Mouse (Mus musculus): Measurements from ENCODE around the gene Olfr1395. TPM values are rescaled to one million over a fixed set of nuclear protein-coding genes. Genes with fewer than 3 reads are reported as not detected.
A peak's percentile ranks its signal among the peaks of the same experiment; 100 is the strongest.

Olfr1395 gene
- not detected in 2 replicates for polyA plus RNA-seq (2012; rRNA removed)
- polyA plus RNA-seq (2014; fragmentation: Nextera tagmentation; extraction: Ambion mirVana) = not detected in 2 replicates

- TF ChIP-seq EP300 (IDR thresholded peaks at IDR 0.05; ENCODE audit: low read depth) (no peak), CTCF (IDR thresholded peaks at IDR 0.05; ENCODE audit: low read depth) (no peak)
- no peaks in the 10 kb centered on the region for H3K27me3 ChIP-seq (ENCODE audit: control insufficient read depth, insufficient read depth, low read length)
- WGBS (ENCODE audit: insufficient replicate concordance) = 65% methylated on average over 6 of the region's 6 CpGs
Measured at GRCm38 (mm10) chr11:49141974-49142373, at the start of gene Olfr1395. Olfr1395 (plus strand) TSS chr11:49142274.

GRCm38 (mm10) chr11:49092786-49093185 lies 49.3 kb upstream of the Olfr1395 start:
- H3K4me3 ChIP-seq (ENCODE audit: insufficient read depth in 1 of 2, low read depth in 2 of 2, low read length in 2 of 2) = no peak overlapping the region
- 63% methylated on average over 2 of the region's 2 CpGs for WGBS (ENCODE audit: insufficient replicate concordance)
- no peak overlapping the region for H3K4me2 ChIP-seq (ENCODE audit: low read depth)
- no peak overlapping the region for H3K9ac ChIP-seq (replicated peaks)
- no peak for DNase-seq (ENCODE audit: low read depth in 3 of 3, low spot score in 3 of 3)
- no peaks in the 10 kb centered on the region for H3K27me3 ChIP-seq (ENCODE audit: control insufficient read depth, insufficient read depth, low read length)
- no peaks in the 10 kb centered on the region for H3K9me3 ChIP-seq (ENCODE audit: control insufficient read depth, low read length)
- peaks cover 37 to 43% of the 10 kb centered on the region in 2 experiments for H3K4me1 ChIP-seq (replicated peaks; ENCODE audit: control insufficient read depth in 2 of 2, insufficient read depth in 2 of 2, low read length in 1 of 2)
- H3K27ac ChIP-seq = no peak overlapping the region
- ATAC-seq (ENCODE audit: insufficient read depth) = no peak
- TF ChIP-seq EP300 (IDR thresholded peaks at IDR 0.05; ENCODE audit: low read depth) (no peak), CTCF (IDR thresholded peaks at IDR 0.05; ENCODE audit: low read depth) (no peak)
- H3K36me3 ChIP-seq (replicated peaks; ENCODE audit: control insufficient read depth, insufficient read depth, low read depth) = no peaks in the 10 kb centered on the region

More at GRCm38 (mm10) chr11:49141974-49142373, at the start of gene Olfr1395:
- Histone ChIP-seq H3K4me3 (ENCODE audit: insufficient read depth in 1 of 2, low read depth in 2 of 2, low read length in 2 of 2) (no peak within 1 kb of the TSS), H3K9ac (replicated peaks) (no peak within 1 kb of the TSS), H3K27ac (no peak within 1 kb of the TSS), H3K4me2 (ENCODE audit: low read depth) (no peak within 1 kb of the TSS), H3K36me3 (replicated peaks; ENCODE audit: control insufficient read depth, insufficient read depth, low read depth) (no peaks in the 10 kb centered on the region), H3K9me3 (ENCODE audit: control insufficient read depth, low read length) (no peaks in the 10 kb centered on the region), H3K4me1 (replicated peaks; ENCODE audit: control insufficient read depth in 2 of 2, insufficient read depth in 2 of 2, low read length in 1 of 2) (no peaks in the 10 kb centered on the region)
- DNase-seq (ENCODE audit: low read depth in 3 of 3, low spot score in 3 of 3) = no peak
- no peak for ATAC-seq (ENCODE audit: insufficient read depth)

GRCm38 (mm10) chr11:49093861-49094660 lies 48.0 kb upstream of the Olfr1395 start:
- no peak for TF ChIP-seq CTCF (IDR thresholded peaks at IDR 0.05; ENCODE audit: low read depth)
- no peak for TF ChIP-seq EP300 (IDR thresholded peaks at IDR 0.05; ENCODE audit: low read depth)
- ATAC-seq (ENCODE audit: insufficient read depth) (no peak), DNase-seq (ENCODE audit: low read depth in 3 of 3, low spot score in 3 of 3) (no peak)
- H3K27me3 ChIP-seq (ENCODE audit: control insufficient read depth, insufficient read depth, low read length) = no peaks in the 10 kb centered on the region
- H3K36me3 ChIP-seq (replicated peaks; ENCODE audit: control insufficient read depth, insufficient read depth, low read depth) = no peaks in the 10 kb centered on the region
- H3K9me3 ChIP-seq (ENCODE audit: control insufficient read depth, low read length) = no peaks in the 10 kb centered on the region
- 72% methylated on average over 6 of the region's 6 CpGs for WGBS (ENCODE audit: insufficient replicate concordance)
- H3K4me2 ChIP-seq (ENCODE audit: low read depth) = no peak overlapping the region
- no peak overlapping the region for H3K27ac ChIP-seq
- no peak overlapping the region for H3K4me3 ChIP-seq (ENCODE audit: insufficient read depth in 1 of 2, low read depth in 2 of 2, low read length in 2 of 2)
- H3K4me1 ChIP-seq (replicated peaks; ENCODE audit: control insufficient read depth in 2 of 2, insufficient read depth in 2 of 2, low read length in 1 of 2) = peaks cover 29 to 32% of the 10 kb centered on the region in 2 experiments
- H3K9ac ChIP-seq (replicated peaks) = no peak overlapping the region

- no peak overlapping the region for H3K4me2 ChIP-seq (ENCODE audit: low read depth)
- no peak overlapping the region for H3K4me3 ChIP-seq (ENCODE audit: insufficient read depth in 1 of 2, low read depth in 2 of 2, low read length in 2 of 2)
- H3K36me3 ChIP-seq (replicated peaks; ENCODE audit: control insufficient read depth, insufficient read depth, low read depth) = no peaks in the 10 kb centered on the region
- DNase-seq (ENCODE audit: low read depth in 3 of 3, low spot score in 3 of 3) = no peak
- no peaks in the 10 kb centered on the region for H3K9me3 ChIP-seq (ENCODE audit: control insufficient read depth, low read length)
- 84% methylated on average over 4 of the region's 4 CpGs for WGBS (ENCODE audit: insufficient replicate concordance)
- H3K27ac ChIP-seq = no peak overlapping the region
- no peaks in the 10 kb centered on the region for H3K27me3 ChIP-seq (ENCODE audit: control insufficient read depth, insufficient read depth, low read length)
- no peak overlapping the region for H3K9ac ChIP-seq (replicated peaks)
- TF ChIP-seq EP300 (IDR thresholded peaks at IDR 0.05; ENCODE audit: low read depth) (no peak), CTCF (IDR thresholded peaks at IDR 0.05; ENCODE audit: low read depth) (no peak)
- no peak for ATAC-seq (ENCODE audit: insufficient read depth)
- H3K4me1 ChIP-seq (replicated peaks; ENCODE audit: control insufficient read depth in 2 of 2, insufficient read depth in 2 of 2, low read length in 1 of 2) = peaks cover 18 to 24% of the 10 kb centered on the region in 2 experiments
Measured at GRCm38 (mm10) chr11:49095367-49095766, 46.7 kb upstream of the Olfr1395 start.

- no peak for TF ChIP-seq EP300 (IDR thresholded peaks at IDR 0.05; ENCODE audit: low read depth)
- no peak for TF ChIP-seq CTCF (IDR thresholded peaks at IDR 0.05; ENCODE audit: low read depth)
- no peak for DNase-seq (ENCODE audit: low read depth in 3 of 3, low spot score in 3 of 3)
- H3K27me3 ChIP-seq (ENCODE audit: control insufficient read depth, insufficient read depth, low read length) = no peaks in the 10 kb centered on the region
- peaks cover 0 to 16% of the 10 kb centered on the region in 2 experiments; a peak in 2 of 4 replicates for H3K4me1 ChIP-seq (replicated peaks; ENCODE audit: control insufficient read depth in 2 of 2, insufficient read depth in 2 of 2, low read length in 1 of 2)
- 0 out of 2 replicates have a peak overlapping the region, but pooled peaks have one; percentile 4 for H3K4me2 ChIP-seq (ENCODE audit: low read depth)
- H3K4me3 ChIP-seq (ENCODE audit: insufficient read depth in 1 of 2, low read depth in 2 of 2, low read length in 2 of 2) = no peak overlapping the region
- H3K9ac ChIP-seq (replicated peaks) = no peak overlapping the region
- no peaks in the 10 kb centered on the region for H3K9me3 ChIP-seq (ENCODE audit: control insufficient read depth, low read length)
- no peak for ATAC-seq (ENCODE audit: insufficient read depth)
- H3K36me3 ChIP-seq (replicated peaks; ENCODE audit: control insufficient read depth, insufficient read depth, low read depth) = no peaks in the 10 kb centered on the region
- no peak overlapping the region for H3K27ac ChIP-seq
- WGBS (ENCODE audit: insufficient replicate concordance) = 63% methylated on average over 3 of the region's 3 CpGs
Measured at GRCm38 (mm10) chr11:49100409-49100808, 41.7 kb upstream of the Olfr1395 start.

Measured in liver, embryonic 14.5 days (tissue).